Mouse (Mus musculus) limb, embryonic 14.5 days (tissue): ENCODE data around the gene Boll. TPM values are rescaled to one million over a fixed set of nuclear protein-coding genes. Genes with fewer than 3 reads are reported as not detected.
A peak's percentile ranks its signal among the peaks of the same experiment; 100 is the strongest.

ENCODE experiments used
- ATAC-seq: fragments of 200-750 bp; cut with Nextera tagmentation; 2 replicates; pipeline ENCODE4 v1.8.0; 2017; ENCODE audit warnings: low read depth, moderate number of reproducible peaks, moderate TSS enrichment; ENCODE audit not compliant: low FRiP score
- DNase-seq: peaks from one replicate; pipeline ENCODE4 v3.0.0-alpha.2; 2015; ENCODE audit warnings: low spot score
- H3K27ac ChIP-seq: fragments of 300-500 bp; sonication (generic); replicated peaks from 2 replicates; pipeline ENCODE4 v1.5.1; 2014; ENCODE audit warnings: low read depth, mild to moderate bottlenecking, low read length, moderate library complexity, mixed read lengths
- H3K27me3 ChIP-seq: fragments of 300-500 bp; sonication (generic); 2 replicates; pipeline ENCODE4 v1.6.1; 2014; ENCODE audit warnings: low read length, mixed read lengths; ENCODE audit not compliant: control insufficient read depth, insufficient read depth
- H3K36me3 ChIP-seq: fragments of 300-500 bp; sonication (generic); 2 replicates; pipeline ENCODE4 v1.6.1; 2014; ENCODE audit warnings: mild to moderate bottlenecking, low read length, moderate library complexity, mixed read lengths; ENCODE audit not compliant: control insufficient read depth, insufficient read depth
- H3K4me1 ChIP-seq: fragments of 300-500 bp; sonication (generic); 2 replicates; pipeline ENCODE4 v1.6.1; 2014; ENCODE audit warnings: antibody characterized with exemption, low read length, mixed read lengths; ENCODE audit not compliant: control insufficient read depth, insufficient read depth
- H3K4me2 ChIP-seq: fragments of 300-500 bp; sonication (generic); replicated peaks from 2 replicates; pipeline ENCODE4 v1.6.1; 2014; ENCODE audit warnings: low read depth, mild to moderate bottlenecking, low read length, moderate library complexity; ENCODE audit not compliant: severe bottlenecking
- H3K4me3 ChIP-seq: fragments of 300-500 bp; sonication (generic); replicated peaks from 2 replicates; pipeline ENCODE4 v1.5.1; 2014; ENCODE audit warnings: low read length
- H3K9ac ChIP-seq: fragments of 300-500 bp; sonication (generic); 2 replicates; pipeline ENCODE4 v1.6.1; 2014; ENCODE audit warnings: mild to moderate bottlenecking, low read depth, low read length, moderate library complexity; ENCODE audit not compliant: severe bottlenecking
- H3K9me3 ChIP-seq: fragments of 300-500 bp; sonication (generic); 2 replicates; pipeline ENCODE4 v1.6.1; 2016; ENCODE audit warnings: low read length; ENCODE audit not compliant: control insufficient read depth
- POLR2A ChIP-seq: fragments of 200-500 bp; IDR thresholded peaks from 2 replicates; pipeline ENCODE4 v1.8.0; 2012; ENCODE audit warnings: inconsistent platforms, mild to moderate bottlenecking, moderate library complexity, borderline replicate concordance; ENCODE audit not compliant: insufficient read depth, insufficient read length; ENCODE audit errors: extremely low read depth
- WGBS: fragments of 180-500 bp; shearing (Covaris S2); extraction: QIAGEN DNeasy Blood & Tissue Kit; methylation state at CpG from one replicate; pipeline ENCODE4 v1.1.7; 2014; 5-methylcytosine and 5-hydroxymethylcytosine counted together
- polyA plus RNA-seq, 2 experiments: library from polyadenylated mRNA; depleted of rRNA in 1 of 2; stranded (reverse) in 1 of 2; unstranded in 1 of 2; fragments of >200 nt; fragmentation: Nextera tagmentation in 1 of 2; extraction: Ambion mirVana in 1 of 2; gene quantifications; 2 replicates each; pipeline versions ENCODE4 v1.2.1 to v1.2.3; 2012 to 2014

Boll gene
- polyA plus RNA-seq (2012; rRNA removed), result 0.23 and 0.24 TPM in 2 replicates
- polyA plus RNA-seq (2014; fragmentation: Nextera tagmentation; extraction: Ambion mirVana), result 0.22 and 0.99 TPM in 2 replicates

GRCm38 (mm10) chr1:55363044-55363565 lies at the start of gene Boll:
Gene Boll (minus strand): TSS chr1:55363469.
- H3K4me3 ChIP-seq, result peak within 1 kb of the TSS; percentile 45
- no peaks in the 10 kb centered on the region for H3K36me3 ChIP-seq
- 0 out of 2 replicates have a peak, but pooled peaks cover 5% of the 10 kb centered on the region for H3K4me1 ChIP-seq
- peak; percentile 71 for ATAC-seq
- H3K27ac ChIP-seq, result no peak within 1 kb of the TSS
- peak within 1 kb of the TSS; percentile 38 for H3K9ac ChIP-seq
- H3K27me3 ChIP-seq, result peaks cover 20% of the 10 kb centered on the region
- H3K4me2 ChIP-seq, result peak within 1 kb of the TSS; percentile 53
- DNase-seq, result peak; percentile 38
- whole genome bisulfite sequencing, result 13% methylated on average over 30 of the region's 68 CpGs
- H3K9me3 ChIP-seq, result peaks cover 9% of the 10 kb centered on the region
- TF ChIP-seq POLR2A, result no peak

GRCm38 (mm10) chr1:55412569-55412968 lies 49.3 kb upstream of the Boll start:
- Histone ChIP-seq H3K27ac (no peak overlapping the region), H3K36me3 (no peaks in the 10 kb centered on the region), H3K4me1 (no peaks in the 10 kb centered on the region), H3K4me2 (no peak overlapping the region), H3K9ac (no peak overlapping the region), H3K4me3 (no peak overlapping the region), H3K9me3 (no peaks in the 10 kb centered on the region), H3K27me3 (no peaks in the 10 kb centered on the region; the same call in 1 of the 2 replicates)
- 30% methylated on average over 6 of the region's 6 CpGs for WGBS
- ATAC-seq (no peak), DNase-seq (no peak)
- no peak for TF ChIP-seq POLR2A

GRCm38 (mm10) chr1:55411079-55411478 lies 47.8 kb upstream of the Boll start:
- Histone ChIP-seq H3K27ac (no peak overlapping the region), H3K9ac (no peak overlapping the region), H3K4me2 (no peak overlapping the region), H3K9me3 (no peaks in the 10 kb centered on the region), H3K4me3 (no peak overlapping the region), H3K27me3 (no peaks in the 10 kb centered on the region; the same call in 1 of the 2 replicates), H3K4me1 (no peaks in the 10 kb centered on the region), H3K36me3 (no peaks in the 10 kb centered on the region)
- no peak for TF ChIP-seq POLR2A
- ATAC-seq (no peak), DNase-seq (no peak)
- 73% methylated on average over 2 of the region's 2 CpGs for WGBS

- 79% methylated on average over 2 of the region's 2 CpGs for WGBS
- Histone ChIP-seq H3K9ac (no peak overlapping the region), H3K4me2 (no peak overlapping the region), H3K27me3 (no peaks in the 10 kb centered on the region; the same call in 1 of the 2 replicates), H3K9me3 (no peaks in the 10 kb centered on the region), H3K4me1 (no peaks in the 10 kb centered on the region), H3K4me3 (no peak overlapping the region), H3K36me3 (no peaks in the 10 kb centered on the region), H3K27ac (no peak overlapping the region)
- DNase-seq (no peak), ATAC-seq (no peak)
- TF ChIP-seq POLR2A, result no peak
Observed at GRCm38 (mm10) chr1:55410670-55411069, 47.4 kb upstream of the Boll start.

GRCm38 (mm10) chr1:55406531-55407375 lies 43.5 kb upstream of the Boll start:
- H3K4me2 ChIP-seq, result peak overlapping the region; percentile 100
- peaks cover 7% of the 10 kb centered on the region; the same call in 1 of the 2 replicates for H3K27me3 ChIP-seq
- TF ChIP-seq POLR2A, result no peak
- peak overlapping the region; percentile 61; the same call in 1 of the 2 replicates for H3K27ac ChIP-seq
- peak overlapping the region; percentile 69 for H3K9ac ChIP-seq
- 6% methylated on average over 24 of the region's 35 CpGs for WGBS
- H3K4me1 ChIP-seq, result peaks cover 5% of the 10 kb centered on the region; the same call in 1 of the 2 replicates
- DNase-seq (peak; percentile 53), ATAC-seq (0 out of 2 replicates have a peak, but pooled peaks have one; percentile 5)
- H3K9me3 ChIP-seq, result no peaks in the 10 kb centered on the region
- H3K4me3 ChIP-seq, result peak overlapping the region; percentile 70
- no peaks in the 10 kb centered on the region for H3K36me3 ChIP-seq
